Mouse (Mus musculus) kidney, embryonic 15.5 days (tissue): ENCODE results near the gene Amacr. TPM values are rescaled to one million over a fixed set of nuclear protein-coding genes. Genes with fewer than 3 reads are reported as not detected.

Experiments used
- ATAC-seq: fragments of 200-750 bp; cut with Nextera tagmentation; replicated peaks from 2 replicates; pipeline ENCODE4 v1.8.0; 2017; ENCODE audit warnings: moderate TSS enrichment; ENCODE audit not compliant: low FRiP score
- H3K27ac ChIP-seq: fragments of 300-500 bp; sonication (generic); 2 replicates; pipeline ENCODE4 v1.5.1; 2015; ENCODE audit warnings: mild to moderate bottlenecking, inconsistent platforms
- H3K27me3 ChIP-seq: fragments of 300-500 bp; sonication (generic); 2 replicates; pipeline ENCODE4 v1.6.1; 2015; ENCODE audit warnings: inconsistent platforms
- H3K36me3 ChIP-seq: fragments of 300-500 bp; sonication (generic); 2 replicates; pipeline ENCODE4 v1.6.1; 2015; ENCODE audit warnings: inconsistent platforms
- H3K4me1 ChIP-seq: fragments of 300-500 bp; sonication (generic); 2 replicates; pipeline ENCODE4 v1.6.1; 2015; ENCODE audit warnings: inconsistent platforms
- H3K4me2 ChIP-seq: fragments of 300-500 bp; sonication (generic); 2 replicates; pipeline ENCODE4 v1.6.1; 2015; ENCODE audit warnings: moderate library complexity, mild to moderate bottlenecking, inconsistent platforms
- H3K4me3 ChIP-seq: fragments of 300-500 bp; sonication (generic); replicated peaks from 2 replicates; pipeline ENCODE4 v1.5.1; 2015; ENCODE audit warnings: mild to moderate bottlenecking, inconsistent platforms
- H3K9ac ChIP-seq: fragments of 300-500 bp; sonication (generic); 2 replicates; pipeline ENCODE4 v1.6.1; 2015; ENCODE audit warnings: mild to moderate bottlenecking, inconsistent platforms
- H3K9me3 ChIP-seq: fragments of 300-500 bp; sonication (generic); replicated peaks from 2 replicates; pipeline ENCODE4 v1.6.1; 2016; ENCODE audit warnings: inconsistent platforms
- WGBS: fragments of 180-500 bp; shearing (Covaris S2); methylation state at CpG from one replicate; pipeline ENCODE4 v1.1.7; 2015; ENCODE audit warnings: mixed read lengths; 5-methylcytosine and 5-hydroxymethylcytosine counted together
- polyA plus RNA-seq: library from polyadenylated mRNA; unstranded; fragments of >200 nt; fragmentation: Nextera tagmentation; extraction: Ambion mirVana; gene quantifications from 2 replicates; pipeline ENCODE4 v1.2.1, GENCODE M21; 2015

Gene Amacr
- 26.0 and 31.2 TPM in 2 replicates for polyA plus RNA-seq

- under 1% methylated on average over 52 of the region's 52 CpGs for WGBS
- Histone ChIP-seq H3K4me3 (peak within 1 kb of the TSS; percentile 77), H3K9ac (peak within 1 kb of the TSS; percentile 77), H3K4me1 (peaks cover 15% of the 10 kb centered on the region), H3K36me3 (peaks cover 11% of the 10 kb centered on the region; the same call in 1 of the 2 replicates), H3K4me2 (peak within 1 kb of the TSS; percentile 70), H3K27ac (peak within 1 kb of the TSS; percentile 94), H3K9me3 (no peaks in the 10 kb centered on the region), H3K27me3 (no peaks in the 10 kb centered on the region)
- peak; percentile 98 for ATAC-seq
Measured at GRCm38 (mm10) chr15:10981377-10982063, at the start of gene Amacr. Gene Amacr, plus strand, starts transcription at chr15:10981756.

GRCm38 (mm10) chr15:10933930-10934329, 47.6 kb upstream of the Amacr start:
- no peaks in the 10 kb centered on the region for H3K27me3 ChIP-seq
- no peaks in the 10 kb centered on the region for H3K36me3 ChIP-seq
- no peak for ATAC-seq
- no peak overlapping the region for H3K4me2 ChIP-seq
- no peak overlapping the region for H3K4me3 ChIP-seq
- no peaks in the 10 kb centered on the region for H3K4me1 ChIP-seq
- no peaks in the 10 kb centered on the region for H3K9me3 ChIP-seq
- H3K9ac ChIP-seq, result no peak overlapping the region
- 71% methylated on average over 1 of the region's 1 CpGs for WGBS
- no peak overlapping the region for H3K27ac ChIP-seq

- Histone ChIP-seq H3K9ac (no peak overlapping the region), H3K9me3 (no peaks in the 10 kb centered on the region), H3K4me3 (no peak overlapping the region), H3K27me3 (no peaks in the 10 kb centered on the region), H3K36me3 (no peaks in the 10 kb centered on the region), H3K27ac (no peak overlapping the region), H3K4me1 (no peaks in the 10 kb centered on the region), H3K4me2 (no peak overlapping the region)
- ATAC-seq, result no peak
- 74% methylated on average over 15 of the region's 15 CpGs for WGBS
Measured at GRCm38 (mm10) chr15:10940148-10941108, 41.1 kb upstream of the Amacr start.

GRCm38 (mm10) chr15:10941901-10942300, 39.7 kb upstream of the Amacr start:
- Histone ChIP-seq H3K4me3 (no peak overlapping the region), H3K4me2 (no peak overlapping the region), H3K4me1 (no peaks in the 10 kb centered on the region), H3K27ac (no peak overlapping the region), H3K36me3 (no peaks in the 10 kb centered on the region), H3K9me3 (no peaks in the 10 kb centered on the region), H3K9ac (no peak overlapping the region), H3K27me3 (no peaks in the 10 kb centered on the region)
- ATAC-seq, result no peak
- WGBS, result 76% methylated on average over 6 of the region's 6 CpGs

GRCm38 (mm10) chr15:10947852-10948251, 33.7 kb upstream of the Amacr start:
- H3K27ac ChIP-seq, result no peak overlapping the region
- ATAC-seq, result no peak

GRCm38 (mm10) chr15:10951951-10952759, 29.4 kb upstream of the Amacr start, which contains the start of gene C1qtnf3:
Gene C1qtnf3, plus strand, starts transcription at chr15:10952332.
- WGBS, result 44% methylated on average over 23 of the region's 23 CpGs

More at GRCm38 (mm10) chr15:10947852-10948251, 33.7 kb upstream of the Amacr start:
- H3K9me3 ChIP-seq, result no peaks in the 10 kb centered on the region
- no peaks in the 10 kb centered on the region for H3K36me3 ChIP-seq
- peaks cover 14% of the 10 kb centered on the region for H3K4me1 ChIP-seq
- no peak overlapping the region for H3K4me2 ChIP-seq
- no peak overlapping the region for H3K9ac ChIP-seq
- WGBS, result 69% methylated on average over 1 of the region's 1 CpGs
- no peaks in the 10 kb centered on the region for H3K27me3 ChIP-seq
- no peak overlapping the region for H3K4me3 ChIP-seq

GRCm38 (mm10) chr15:10952760-10953305, 28.7 kb upstream of the Amacr start:
- WGBS, result 33% methylated on average over 4 of the region's 4 CpGs
- H3K27ac ChIP-seq, result peak overlapping the region; percentile 78
- H3K27me3 ChIP-seq, result no peaks in the 10 kb centered on the region
- H3K36me3 ChIP-seq, result no peaks in the 10 kb centered on the region
- H3K4me2 ChIP-seq, result peak overlapping the region; percentile 33
- H3K9me3 ChIP-seq, result no peaks in the 10 kb centered on the region
- H3K4me3 ChIP-seq, result no peak overlapping the region
- peaks cover 35% of the 10 kb centered on the region for H3K4me1 ChIP-seq
- ATAC-seq, result peak; percentile 30; the same call in 1 of the 2 replicates
- no peak overlapping the region for H3K9ac ChIP-seq

More at GRCm38 (mm10) chr15:10951951-10952759, 29.4 kb upstream of the Amacr start, which contains the start of gene C1qtnf3:
- H3K9ac ChIP-seq, result no peak within 1 kb of the TSS
- H3K36me3 ChIP-seq, result no peaks in the 10 kb centered on the region
- peak; percentile 52; the same call in 1 of the 2 replicates for ATAC-seq
- no peak within 1 kb of the TSS for H3K4me3 ChIP-seq
- H3K9me3 ChIP-seq, result no peaks in the 10 kb centered on the region
- H3K4me2 ChIP-seq, result peak within 1 kb of the TSS; percentile 33
- H3K4me1 ChIP-seq, result peaks cover 35% of the 10 kb centered on the region
- H3K27me3 ChIP-seq, result no peaks in the 10 kb centered on the region
- peak within 1 kb of the TSS; percentile 78 for H3K27ac ChIP-seq

- Histone ChIP-seq H3K4me1 (peaks cover 35% of the 10 kb centered on the region), H3K4me2 (0 out of 2 replicates have a peak overlapping the region, but pooled peaks have one; percentile 3), H3K27ac (peak overlapping the region; percentile 72), H3K9me3 (no peaks in the 10 kb centered on the region), H3K27me3 (no peaks in the 10 kb centered on the region), H3K9ac (no peak overlapping the region), H3K36me3 (no peaks in the 10 kb centered on the region), H3K4me3 (no peak overlapping the region)
- 56% methylated on average over 1 of the region's 1 CpGs for WGBS
- ATAC-seq, result no peak
Measured at GRCm38 (mm10) chr15:10953465-10953864, 28.1 kb upstream of the Amacr start.

- no peak for ATAC-seq
- no peaks in the 10 kb centered on the region for H3K27me3 ChIP-seq
- H3K9me3 ChIP-seq, result no peaks in the 10 kb centered on the region
- peaks cover 35% of the 10 kb centered on the region for H3K4me1 ChIP-seq
- H3K4me2 ChIP-seq, result no peak overlapping the region
- peak overlapping the region; percentile 59 for H3K27ac ChIP-seq
- 61% methylated on average over 6 of the region's 6 CpGs for WGBS
- no peak overlapping the region for H3K4me3 ChIP-seq
- H3K9ac ChIP-seq, result no peak overlapping the region
- no peaks in the 10 kb centered on the region for H3K36me3 ChIP-seq
Measured at GRCm38 (mm10) chr15:10954381-10955016, 27.1 kb upstream of the Amacr start.

GRCm38 (mm10) chr15:10955156-10955555, 26.4 kb upstream of the Amacr start:
- H3K4me3 ChIP-seq, result no peak overlapping the region
- no peak for ATAC-seq
- WGBS, result 53% methylated on average over 5 of the region's 5 CpGs
- no peak overlapping the region for H3K4me2 ChIP-seq
- no peak overlapping the region; the same call in 1 of the 2 replicates for H3K27ac ChIP-seq
- no peaks in the 10 kb centered on the region for H3K27me3 ChIP-seq
- no peak overlapping the region for H3K9ac ChIP-seq
- H3K36me3 ChIP-seq, result no peaks in the 10 kb centered on the region
- peaks cover 35% of the 10 kb centered on the region for H3K4me1 ChIP-seq
- H3K9me3 ChIP-seq, result no peaks in the 10 kb centered on the region

- no peak overlapping the region for H3K27ac ChIP-seq
- 55% methylated on average over 3 of the region's 3 CpGs for WGBS
- no peaks in the 10 kb centered on the region for H3K27me3 ChIP-seq
- H3K9ac ChIP-seq, result no peak overlapping the region
- ATAC-seq, result no peak
- H3K4me1 ChIP-seq, result peaks cover 32% of the 10 kb centered on the region
- no peaks in the 10 kb centered on the region for H3K9me3 ChIP-seq
- no peaks in the 10 kb centered on the region for H3K36me3 ChIP-seq
- no peak overlapping the region for H3K4me2 ChIP-seq
- H3K4me3 ChIP-seq, result no peak overlapping the region
Measured at GRCm38 (mm10) chr15:10956706-10957105, 24.9 kb upstream of the Amacr start.
